Mouse (Mus musculus): Measurements from ENCODE around the gene Akap13.

- no peak for TF ChIP-seq EP300 (IDR thresholded peaks at IDR 0.05; ENCODE audit: low read depth)
- no peak for TF ChIP-seq CTCF (IDR thresholded peaks at IDR 0.05; ENCODE audit: low read depth)
These were observed 201.0 kb downstream of the Akap13 start for GRCm38 (mm10) chr7:75656297-75656852.

Measured in heart, postnatal 0 days (tissue).